Mouse (Mus musculus): ENCODE measurements around the gene Inpp4b.

DNA sequence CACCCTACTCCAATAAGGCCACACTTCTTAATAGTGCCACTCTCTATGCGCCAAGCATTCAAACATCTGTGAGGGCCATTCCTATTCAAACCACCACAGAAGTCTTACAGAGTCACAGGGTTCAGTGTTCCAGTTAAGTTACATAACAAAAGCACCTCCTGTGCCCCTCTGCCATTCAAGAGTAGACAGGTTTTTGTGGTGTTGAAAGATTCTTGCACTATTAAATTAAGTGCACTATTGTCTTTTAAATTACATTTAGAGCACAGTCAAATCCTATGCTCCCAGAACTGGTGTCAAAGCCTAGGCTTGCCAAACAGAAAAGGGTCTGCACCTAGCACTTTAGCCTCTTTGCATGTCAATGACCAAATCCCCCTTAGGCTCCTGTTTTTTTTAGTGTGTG lies 550.9 kb downstream of the Inpp4b start:
- no peak for TF ChIP-seq CTCF (IDR thresholded peaks at IDR 0.05; ENCODE audit: extremely low read depth, insufficient read length, insufficient replicate concordance, low read depth, low read length)
- no peak for TF ChIP-seq POLR2A (IDR thresholded peaks at IDR 0.05; ENCODE audit: low read depth, low read length)

Measured in small intestine, adult 2 months (tissue).